Mouse (Mus musculus) liver, embryonic 16.5 days (tissue): ENCODE measurements around the gene Igsf11. TPM values are rescaled to one million over a fixed set of nuclear protein-coding genes. Genes with fewer than 3 reads are reported as not detected.

ENCODE experiments used
- ATAC-seq: fragments of 200-750 bp; cut with Nextera tagmentation; 2 replicates; pipeline ENCODE4 v1.8.0; 2017; ENCODE audit warnings: low read depth, mild to moderate bottlenecking, moderate number of reproducible peaks, moderate library complexity
- H3K27ac ChIP-seq: fragments of 300-500 bp; sonication (generic); 2 replicates; pipeline ENCODE4 v1.5.1; 2014; ENCODE audit warnings: mild to moderate bottlenecking, low read length
- H3K27me3 ChIP-seq: fragments of 300-500 bp; sonication (generic); 2 replicates; pipeline ENCODE4 v1.6.1; 2014; ENCODE audit warnings: low read depth, low read length, mixed read lengths; ENCODE audit not compliant: control insufficient read depth, insufficient read depth
- H3K36me3 ChIP-seq: fragments of 300-500 bp; sonication (generic); 2 replicates; pipeline ENCODE4 v1.6.1; 2014; ENCODE audit warnings: mild to moderate bottlenecking; ENCODE audit not compliant: control insufficient read depth, insufficient read depth
- H3K4me1 ChIP-seq: fragments of 300-500 bp; sonication (generic); 2 replicates; pipeline ENCODE4 v1.6.1; 2014; ENCODE audit warnings: low read depth, low read length, mixed read lengths; ENCODE audit not compliant: control insufficient read depth
- H3K4me2 ChIP-seq: fragments of 300-500 bp; sonication (generic); 2 replicates; pipeline ENCODE4 v1.6.1; 2014; ENCODE audit warnings: low read depth, low read length, mixed read lengths
- H3K4me3 ChIP-seq: fragments of 300-500 bp; sonication (generic); 2 replicates; pipeline ENCODE4 v1.5.1; 2014; ENCODE audit warnings: low read depth, mild to moderate bottlenecking, low read length
- H3K9ac ChIP-seq: fragments of 300-500 bp; sonication (generic); 2 replicates; pipeline ENCODE4 v1.6.1; 2014; ENCODE audit warnings: low read depth, low read length
- H3K9me3 ChIP-seq: fragments of 300-500 bp; sonication (generic); replicated peaks from 2 replicates; pipeline ENCODE4 v1.6.1; 2016; ENCODE audit warnings: low read length; ENCODE audit not compliant: control insufficient read depth
- WGBS: fragments of 180-500 bp; shearing (Covaris S2); extraction: QIAGEN DNeasy Blood & Tissue Kit; methylation state at CpG from one replicate; pipeline ENCODE4 v1.1.7; 2014; ENCODE audit not compliant: insufficient replicate concordance; 5-methylcytosine and 5-hydroxymethylcytosine counted together
- polyA plus RNA-seq: library from polyadenylated mRNA; unstranded; fragments of >200 nt; fragmentation: Nextera tagmentation; extraction: Ambion mirVana; gene quantifications from 2 replicates; pipeline ENCODE4 v1.2.1, GENCODE M21; 2015

Gene Igsf11
- polyA plus RNA-seq, 1 experiment from 2014 or later: 0.12 TPM

DNA sequence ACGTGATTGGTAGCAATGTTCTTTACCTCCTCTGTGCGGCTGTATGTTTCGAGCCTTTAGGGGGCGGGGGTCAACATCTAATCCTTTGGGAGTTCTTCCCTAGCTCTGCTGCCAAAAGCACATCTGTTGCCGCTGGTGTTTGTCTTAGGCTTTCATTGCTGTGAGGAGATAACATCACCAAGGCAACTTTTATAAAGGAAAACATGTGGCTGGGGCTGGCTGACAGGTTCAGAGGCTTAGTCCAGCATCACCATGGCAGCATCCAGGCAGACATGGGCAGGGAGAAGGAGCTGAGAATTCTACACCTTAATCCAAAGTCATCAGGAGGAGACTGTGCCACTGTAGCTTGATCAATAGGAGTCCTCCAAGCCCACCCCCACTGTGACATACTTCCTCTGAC, 173.1 kb downstream of the Igsf11 start:
- H3K4me3 ChIP-seq: no peak overlapping the region
- H3K9ac ChIP-seq: no peak overlapping the region
- no peak overlapping the region for H3K4me2 ChIP-seq
- no peak overlapping the region for H3K27ac ChIP-seq
- ATAC-seq: no peak
- H3K4me1 ChIP-seq: no peaks in the 10 kb centered on the region
- no peaks in the 10 kb centered on the region for H3K27me3 ChIP-seq
- no peaks in the 10 kb centered on the region for H3K36me3 ChIP-seq
- no peaks in the 10 kb centered on the region for H3K9me3 ChIP-seq
- WGBS: 42% methylated on average over 5 of the region's 5 CpGs

DNA sequence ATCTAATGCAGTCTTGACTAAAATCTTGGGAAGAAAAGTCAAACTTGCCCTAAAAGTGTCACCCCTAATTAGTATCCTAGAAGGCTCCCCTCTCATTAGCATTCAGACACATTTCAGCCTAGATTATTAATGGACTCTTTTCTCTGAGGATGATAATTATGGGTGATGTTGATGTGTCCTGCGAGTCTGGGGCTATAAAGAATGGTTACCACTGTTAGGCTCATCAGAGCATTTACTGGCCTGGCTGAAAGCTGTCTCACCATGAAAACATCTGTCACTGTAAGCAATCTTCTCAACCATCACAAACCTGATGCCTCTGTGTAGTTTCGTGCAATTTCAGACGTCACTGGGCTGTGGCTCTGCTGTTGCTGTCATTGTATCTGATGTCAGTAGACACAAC, 179.0 kb downstream of the Igsf11 start:
- ATAC-seq: no peak
- H3K4me1 ChIP-seq: no peaks in the 10 kb centered on the region
- H3K4me3 ChIP-seq: no peak overlapping the region
- H3K9me3 ChIP-seq: no peaks in the 10 kb centered on the region
- H3K36me3 ChIP-seq: no peaks in the 10 kb centered on the region
- H3K27me3 ChIP-seq: no peaks in the 10 kb centered on the region
- no peak overlapping the region for H3K9ac ChIP-seq
- no peak overlapping the region for H3K27ac ChIP-seq
- WGBS: 51% methylated on average over 3 of the region's 3 CpGs
- no peak overlapping the region for H3K4me2 ChIP-seq

Other genes with a start within 250 kb of the Igsf11 start
- 1.6 and 1.7 TPM in 2 replicates for gene Arhgap31, start 179.4 kb upstream of the Igsf11 start, polyA plus RNA-seq
- gene B4galt4, start 150.4 kb upstream of the Igsf11 start, polyA plus RNA-seq: 2.6 and 2.9 TPM in 2 replicates
- 1.4 and 1.7 TPM in 2 replicates for gene Upk1b, start 92.3 kb upstream of the Igsf11 start, polyA plus RNA-seq
- not detected in 2 replicates for gene 4930435E12Rik, start 63.9 kb upstream of the Igsf11 start, polyA plus RNA-seq